Mouse (Mus musculus) liver, adult 2 months (tissue): Measurements from ENCODE around the gene Cln5. TPM values are rescaled to one million over a fixed set of nuclear protein-coding genes. Genes with fewer than 3 reads are reported as not detected.

Experiments used
- DNase-seq: peaks from one replicate; pipeline ENCODE4 v3.0.0-alpha.2; 2011; ENCODE audit warnings: low read depth, low spot score; ENCODE audit errors: extremely low read depth
- H3K27ac ChIP-seq: fragments of 200-500 bp; replicated peaks from 2 replicates; pipeline ENCODE4 v1.5.1; 2012; ENCODE audit warnings: low read depth, mild to moderate bottlenecking, control low read depth, inconsistent platforms, low read length; ENCODE audit not compliant: insufficient read depth
- H3K27me3 ChIP-seq: fragments of 200-500 bp; 2 replicates; pipeline ENCODE4 v1.6.1; 2012; ENCODE audit warnings: mild to moderate bottlenecking, moderate library complexity, low read length, inconsistent platforms; ENCODE audit not compliant: control insufficient read depth, insufficient read depth
- H3K36me3 ChIP-seq: fragments of 200-500 bp; 2 replicates; pipeline ENCODE4 v1.6.1; 2012; ENCODE audit warnings: low read length, inconsistent platforms; ENCODE audit not compliant: control insufficient read depth, insufficient read depth
- H3K4me1 ChIP-seq: fragments of 200-500 bp; 2 replicates; pipeline ENCODE4 v1.6.1; 2011; ENCODE audit warnings: low read length; ENCODE audit not compliant: control insufficient read depth, insufficient read depth
- H3K4me3 ChIP-seq: fragments of 200-500 bp; 2 replicates; pipeline ENCODE4 v1.5.1; 2011; ENCODE audit warnings: low read depth, mild to moderate bottlenecking, control low read depth, low read length, moderate library complexity; ENCODE audit not compliant: insufficient read depth
- H3K79me2 ChIP-seq: fragments of 200-500 bp; 2 replicates; pipeline ENCODE4 v1.6.1; 2012; ENCODE audit warnings: inconsistent platforms, mild to moderate bottlenecking, low read length, moderate library complexity; ENCODE audit not compliant: control insufficient read depth, insufficient read depth
- H3K9ac ChIP-seq: fragments of 200-500 bp; 2 replicates; pipeline ENCODE4 v1.6.1; 2012; ENCODE audit warnings: low read depth, mild to moderate bottlenecking, control low read depth, inconsistent platforms, low read length
- CTCF ChIP-seq: fragments of 200-500 bp; IDR thresholded peaks from 2 replicates; pipeline ENCODE4 v1.5.1; 2011; ENCODE audit warnings: low read depth, low read length, control low read depth
- POLR2A ChIP-seq: fragments of 200-500 bp; IDR thresholded peaks from 2 replicates; pipeline ENCODE4 v1.6.1; 2011; ENCODE audit warnings: low read length, control low read depth; ENCODE audit not compliant: insufficient read depth; ENCODE audit errors: extremely low read depth
- WGBS: fragments of 180-500 bp; shearing (Covaris S2); methylation state at CpG from one replicate; pipeline ENCODE4 v1.1.7; 2018; 5-methylcytosine and 5-hydroxymethylcytosine counted together
- polyA plus RNA-seq: library from polyadenylated mRNA; depleted of rRNA; stranded (reverse); fragments of >200 nt; gene quantifications from 2 replicates; pipeline ENCODE4 v1.2.3, GENCODE M21; 2012
- total RNA-seq: library from RNA; depleted of rRNA; stranded (reverse); fragments of >200 nt; gene quantifications from 2 replicates; pipeline ENCODE4 v1.2.3, GENCODE M21; 2014

Cln5 gene
- total and polyA plus RNA-seq, 2 experiments: 17.2 to 30.3 TPM

GRCm38 (mm10) chr14:103065294-103066167 lies 4.5 kb upstream of the Cln5 start:
- 3% methylated on average over 10 of the region's 10 CpGs for WGBS

GRCm38 (mm10) chr14:103069465-103069863 lies 552 bp upstream of the Cln5 start:
- WGBS: 13% methylated on average over 12 of the region's 12 CpGs
- H3K79me2 ChIP-seq: peaks cover 2% of the 10 kb centered on the region; the same call in 1 of the 2 replicates
- no peak for TF ChIP-seq POLR2A
- no peak for TF ChIP-seq CTCF

More at GRCm38 (mm10) chr14:103065294-103066167, 4.5 kb upstream of the Cln5 start:
- peak; percentile 65 for TF ChIP-seq CTCF
- no peak for TF ChIP-seq POLR2A
- DNase-seq: peak; percentile 44
- Histone ChIP-seq H3K9ac (no peak overlapping the region), H3K36me3 (no peaks in the 10 kb centered on the region), H3K79me2 (no peaks in the 10 kb centered on the region), H3K4me1 (peaks cover 4% of the 10 kb centered on the region), H3K4me3 (no peak overlapping the region), H3K27ac (no peak overlapping the region), H3K27me3 (no peaks in the 10 kb centered on the region)

GRCm38 (mm10) chr14:103070790-103071189 lies 774 bp downstream of the Cln5 start:
- WGBS: 1% methylated on average over 10 of the region's 10 CpGs
- H3K27me3 ChIP-seq: no peaks in the 10 kb centered on the region
- H3K4me1 ChIP-seq: peaks cover 7% of the 10 kb centered on the region
- no peak for DNase-seq
- peaks cover 2% of the 10 kb centered on the region; the same call in 1 of the 2 replicates for H3K79me2 ChIP-seq
- peak overlapping the region; percentile 83 for H3K9ac ChIP-seq
- peak overlapping the region; percentile 68 for H3K4me3 ChIP-seq
- peaks cover 17% of the 10 kb centered on the region for H3K36me3 ChIP-seq
- peak overlapping the region; percentile 84 for H3K27ac ChIP-seq
- no peak for TF ChIP-seq CTCF
- TF ChIP-seq POLR2A: no peak

More at GRCm38 (mm10) chr14:103069465-103069863, 552 bp upstream of the Cln5 start:
- DNase-seq: no peak
- H3K4me1 ChIP-seq: peaks cover 7% of the 10 kb centered on the region
- H3K4me3 ChIP-seq: peak overlapping the region; percentile 38
- H3K27ac ChIP-seq: peak overlapping the region; percentile 78
- peaks cover 8% of the 10 kb centered on the region for H3K36me3 ChIP-seq
- no peaks in the 10 kb centered on the region for H3K27me3 ChIP-seq
- peak overlapping the region; percentile 63 for H3K9ac ChIP-seq

- DNase-seq: no peak
- WGBS: 93% methylated on average over 12 of the region's 12 CpGs
- TF ChIP-seq CTCF: no peak
- no peak for TF ChIP-seq POLR2A
- peaks cover 2% of the 10 kb centered on the region; the same call in 1 of the 2 replicates for H3K79me2 ChIP-seq
- peaks cover 21% of the 10 kb centered on the region for H3K36me3 ChIP-seq
- H3K4me1 ChIP-seq: peaks cover 7% of the 10 kb centered on the region
- H3K27ac ChIP-seq: no peak overlapping the region
- H3K4me3 ChIP-seq: no peak overlapping the region
- H3K9ac ChIP-seq: no peak overlapping the region
- H3K27me3 ChIP-seq: no peaks in the 10 kb centered on the region
These were observed 1.5 kb downstream of the Cln5 start for GRCm38 (mm10) chr14:103071471-103071870.

GRCm38 (mm10) chr14:103072731-103073130 lies 2.7 kb downstream of the Cln5 start:
- Histone ChIP-seq H3K27me3 (no peaks in the 10 kb centered on the region), H3K4me1 (peaks cover 12% of the 10 kb centered on the region), H3K36me3 (peaks cover 21% of the 10 kb centered on the region), H3K9ac (no peak overlapping the region), H3K27ac (no peak overlapping the region), H3K4me3 (no peak overlapping the region), H3K79me2 (peaks cover 2% of the 10 kb centered on the region; the same call in 1 of the 2 replicates)
- TF ChIP-seq CTCF (no peak), POLR2A (no peak)
- DNase-seq: no peak
- WGBS: 95% methylated on average over 4 of the region's 4 CpGs

GRCm38 (mm10) chr14:103073825-103074224 lies 3.8 kb downstream of the Cln5 start:
- Histone ChIP-seq H3K4me3 (no peak overlapping the region), H3K27me3 (no peaks in the 10 kb centered on the region), H3K27ac (no peak overlapping the region), H3K9ac (no peak overlapping the region), H3K79me2 (peaks cover 2% of the 10 kb centered on the region; the same call in 1 of the 2 replicates), H3K36me3 (peaks cover 21% of the 10 kb centered on the region), H3K4me1 (peaks cover 16% of the 10 kb centered on the region)
- WGBS: 86% methylated on average over 8 of the region's 8 CpGs
- TF ChIP-seq POLR2A (no peak), CTCF (no peak)
- DNase-seq: no peak
